21 mouse cellular contexts compared by ENCODE assay signal in genomic region chr5:96222964-96223363, GRCm38 (mm10).
"Had no signal": no experiment of that assay in that cellular context is flagged by ENCODE, and none has a peak within 500 bp of the region (broad histone marks: within the 10 kb centered on the region; RNA-seq: fewer than 3 reads in every experiment).

No protein-coding gene starts in this region.

- H3K4me2 ChIP-seq: embryonic facial prominence, embryonic 12.5 days; embryonic facial prominence, embryonic 13.5 days; embryonic facial prominence, embryonic 15.5 days; forebrain, embryonic 12.5 days; forebrain, embryonic 13.5 days; forebrain, embryonic 15.5 days had no signal

- DNase-seq: cerebellum, adult 9-11 months; cerebellum, postnatal 10 days; embryo, embryonic 11 days; forebrain, postnatal 0 days; gastrocnemius, adult 2 months; gastrocnemius, postnatal 10 days; gastrocnemius, postnatal 14 days; gastrocnemius, postnatal 25 days; gastrocnemius, postnatal 36 days; heart, adult 11 months; heart, adult 18-20 months; heart, adult 2 months had no signal

- H3K9ac ChIP-seq: embryonic facial prominence, embryonic 12.5 days; embryonic facial prominence, embryonic 13.5 days; embryonic facial prominence, embryonic 15.5 days; forebrain, embryonic 12.5 days; forebrain, embryonic 13.5 days; forebrain, embryonic 15.5 days; forebrain, postnatal 0 days had no signal

- H3K4me1 ChIP-seq: embryonic facial prominence, embryonic 12.5 days; forebrain, embryonic 13.5 days had no signal

- H3K9me3 ChIP-seq: embryonic facial prominence, embryonic 10.5 days; embryonic facial prominence, embryonic 12.5 days; embryonic facial prominence, embryonic 13.5 days; embryonic facial prominence, embryonic 15.5 days; forebrain, embryonic 10.5 days; forebrain, embryonic 12.5 days; forebrain, embryonic 13.5 days; forebrain, embryonic 15.5 days had no signal

- H3K4me3 ChIP-seq: embryonic facial prominence, embryonic 10.5 days; embryonic facial prominence, embryonic 12.5 days; embryonic facial prominence, embryonic 13.5 days; embryonic facial prominence, embryonic 15.5 days; erythroblast, embryonic 14.5 days; forebrain, embryonic 10.5 days; forebrain, embryonic 12.5 days; forebrain, embryonic 13.5 days; forebrain, embryonic 15.5 days; gastrocnemius, adult 2 months; heart, adult 2 months had no signal

- H3K27ac ChIP-seq: embryonic facial prominence, embryonic 10.5 days; embryonic facial prominence, embryonic 12.5 days; embryonic facial prominence, embryonic 13.5 days; embryonic facial prominence, embryonic 15.5 days; forebrain, embryonic 10.5 days; forebrain, embryonic 12.5 days; forebrain, embryonic 13.5 days; forebrain, embryonic 15.5 days; gastrocnemius, adult 2 months; heart, adult 2 months had no signal

- H3K27me3 ChIP-seq: embryonic facial prominence, embryonic 12.5 days; embryonic facial prominence, embryonic 13.5 days; embryonic facial prominence, embryonic 15.5 days; forebrain, embryonic 12.5 days; forebrain, embryonic 13.5 days; forebrain, embryonic 15.5 days had no signal
